Mouse (Mus musculus) MEL (cell line): ENCODE measurements around the gene Nup88. TPM values are rescaled to one million over a fixed set of nuclear protein-coding genes. Genes with fewer than 3 reads are reported as not detected.
A peak's percentile ranks its signal among the peaks of the same experiment; 100 is the strongest.

Source experiments
- DNase-seq: peaks from one replicate; pipeline ENCODE4 v3.0.0; 2011; ENCODE audit warnings: low read depth, low spot score
- H3K27ac ChIP-seq: 2 replicates; pipeline ENCODE4 v1.5.1; 2012; ENCODE audit warnings: low read depth, mild to moderate bottlenecking, control low read depth, low read length, moderate library complexity; ENCODE audit not compliant: control insufficient read depth
- H3K27me3 ChIP-seq, 2 experiments: fragments of 150-350 bp in 1 of 2; sonication (generic) in 1 of 2; 2 replicates each; pipeline ENCODE4 v1.6.1; 2012; ENCODE audit warnings: low read length in 2 of 2, mild to moderate bottlenecking in 2 of 2, improper control_type of control experiment in 1 of 2, moderate library complexity in 1 of 2; ENCODE audit not compliant: insufficient read depth in 2 of 2, control insufficient read depth in 1 of 2
- H3K36me3 ChIP-seq, 2 experiments: 2 replicates each; pipeline ENCODE4 v1.6.1; 2012 to 2014; ENCODE audit warnings: low read length in 2 of 2, improper control_type of control experiment in 1 of 2, inconsistent platforms in 1 of 2, mild to moderate bottlenecking in 1 of 2; ENCODE audit not compliant: insufficient read depth in 2 of 2, control insufficient read depth in 1 of 2
- H3K4me1 ChIP-seq, 2 experiments: fragments of 150-350 bp in 1 of 2; sonication (generic) in 1 of 2; 2 replicates each; pipeline ENCODE4 v1.6.1; 2012; ENCODE audit warnings: low read length in 2 of 2, improper control_type of control experiment in 1 of 2, mild to moderate bottlenecking in 1 of 2; ENCODE audit not compliant: insufficient read depth in 2 of 2, control insufficient read depth in 1 of 2
- H3K4me3 ChIP-seq, 2 experiments: fragments of 150-350 bp in 1 of 2; sonication (generic) in 1 of 2; 2 replicates each; pipeline ENCODE4 v1.5.1; 2012; ENCODE audit warnings: low read depth in 2 of 2, low read length in 2 of 2, mild to moderate bottlenecking in 2 of 2, moderate library complexity in 2 of 2, control low read depth in 1 of 2, improper control_type of control experiment in 1 of 2; ENCODE audit not compliant: control insufficient read depth in 1 of 2, insufficient read depth in 1 of 2
- H3K79me2 ChIP-seq: 2 replicates; pipeline ENCODE4 v1.6.1; 2012; ENCODE audit warnings: mild to moderate bottlenecking, low read length, moderate library complexity; ENCODE audit not compliant: control insufficient read depth, poor library complexity, insufficient read depth
- H3K9ac ChIP-seq: 2 replicates; pipeline ENCODE4 v1.6.1; 2012; ENCODE audit warnings: low read depth, mild to moderate bottlenecking, control low read depth, low read length, moderate library complexity; ENCODE audit not compliant: control insufficient read depth, poor library complexity, severe bottlenecking
- H3K9me3 ChIP-seq: fragments of 150-350 bp; sonication (generic); replicated peaks from 2 replicates; pipeline ENCODE4 v1.6.1; 2012; ENCODE audit warnings: mild to moderate bottlenecking, low read length, improper control_type of control experiment, moderate library complexity; ENCODE audit not compliant: insufficient read depth
- BHLHE40 ChIP-seq: IDR thresholded peaks from 2 replicates; pipeline ENCODE4 v1.6.1; 2012; ENCODE audit warnings: low read depth, mild to moderate bottlenecking, inconsistent platforms, low read length, improper control_type of control experiment, borderline replicate concordance
- CHD2 ChIP-seq: IDR thresholded peaks from 2 replicates; pipeline ENCODE4 v1.6.1; 2011; ENCODE audit warnings: low read length, improper control_type of control experiment
- CTCF ChIP-seq, 3 experiments: IDR thresholded peaks in 2 of 3; conservative IDR thresholded peaks in 1 of 3; 2 replicates each; pipeline ENCODE4 v1.5.1; 2011 to 2012; ENCODE audit warnings: low read length in 3 of 3, low read depth in 2 of 3, mild to moderate bottlenecking in 2 of 3, improper control_type of control experiment in 1 of 3, inconsistent platforms in 1 of 3, mixed read lengths in 1 of 3, moderate library complexity in 1 of 3; ENCODE audit not compliant: control insufficient read depth in 1 of 3, insufficient read depth in 1 of 3, poor library complexity in 1 of 3, severe bottlenecking in 1 of 3
- E2F4 ChIP-seq: IDR thresholded peaks from 2 replicates; pipeline ENCODE4 v1.6.1; 2011; ENCODE audit warnings: low read depth, low read length, improper control_type of control experiment, borderline replicate concordance
- ELF1 ChIP-seq: IDR thresholded peaks from 2 replicates; pipeline ENCODE4 v1.6.1; 2014; ENCODE audit warnings: low read depth, mild to moderate bottlenecking, inconsistent platforms, low read length, improper control_type of control experiment, moderate library complexity
- EP300 ChIP-seq, 2 experiments: IDR thresholded peaks; 2 replicates each; pipeline ENCODE4 v1.6.1; 2011; ENCODE audit warnings: improper control_type of control experiment in 2 of 2, low read length in 2 of 2, low read depth in 1 of 2, mild to moderate bottlenecking in 1 of 2
- ETS1 ChIP-seq: IDR thresholded peaks from 2 replicates; pipeline ENCODE4 v1.6.1; 2012; ENCODE audit warnings: low read depth, mild to moderate bottlenecking, inconsistent platforms, low read length, improper control_type of control experiment, moderate library complexity
- GABPA ChIP-seq: IDR thresholded peaks from 2 replicates; pipeline ENCODE4 v1.6.1; 2012; ENCODE audit warnings: low read depth, mild to moderate bottlenecking, inconsistent platforms, low read length, improper control_type of control experiment, moderate library complexity
- GATA1 ChIP-seq: IDR thresholded peaks from 2 replicates; pipeline ENCODE4 v1.6.1; 2011; ENCODE audit warnings: low read depth, low read length, improper control_type of control experiment
- HCFC1 ChIP-seq: IDR thresholded peaks from 2 replicates; pipeline ENCODE4 v1.6.1; 2012; ENCODE audit warnings: low read depth, mild to moderate bottlenecking, inconsistent platforms, low read length, improper control_type of control experiment, moderate library complexity
- JUND ChIP-seq: IDR thresholded peaks from 2 replicates; pipeline ENCODE4 v1.6.1; 2011; ENCODE audit warnings: low read depth, mild to moderate bottlenecking, improper control_type of control experiment, low read length
- KAT2A ChIP-seq: conservative IDR thresholded peaks from 2 replicates; pipeline ENCODE4 v1.6.1; 2012; ENCODE audit warnings: low read depth, low read length, improper control_type of control experiment, inconsistent platforms
- MAFK ChIP-seq: IDR thresholded peaks from 2 replicates; pipeline ENCODE4 v1.6.1; 2011; ENCODE audit warnings: low read depth, mild to moderate bottlenecking, low read length, improper control_type of control experiment, borderline replicate concordance
- MAX ChIP-seq: IDR thresholded peaks from 2 replicates; pipeline ENCODE4 v1.6.1; 2011; ENCODE audit warnings: low read length, improper control_type of control experiment
- MAZ ChIP-seq: IDR thresholded peaks from 2 replicates; pipeline ENCODE4 v1.6.1; 2012; ENCODE audit warnings: low read depth, mild to moderate bottlenecking, inconsistent platforms, low read length, improper control_type of control experiment
- MEF2A ChIP-seq: IDR thresholded peaks from 2 replicates; pipeline ENCODE4 v1.6.1; 2014; ENCODE audit warnings: low read depth, mild to moderate bottlenecking, inconsistent platforms, low read length, improper control_type of control experiment; ENCODE audit not compliant: poor library complexity, insufficient replicate concordance, severe bottlenecking; ENCODE audit errors: extremely low read depth
- MYB ChIP-seq: IDR thresholded peaks from 2 replicates; pipeline ENCODE4 v1.6.1; 2011; ENCODE audit warnings: mild to moderate bottlenecking, low read depth, low read length, improper control_type of control experiment
- MYC ChIP-seq: IDR thresholded peaks from 2 replicates; pipeline ENCODE4 v1.6.1; 2011; ENCODE audit warnings: low read depth, mild to moderate bottlenecking, low read length, improper control_type of control experiment, moderate library complexity
- NELFE ChIP-seq: IDR thresholded peaks from 2 replicates; pipeline ENCODE4 v1.6.1; 2011; ENCODE audit warnings: low read depth, low read length, improper control_type of control experiment
- POLR2A ChIP-seq, 2 experiments: IDR thresholded peaks; 2 replicates each; pipeline ENCODE4 v1.6.1; 2011 to 2012; ENCODE audit warnings: low read length in 2 of 2, mild to moderate bottlenecking in 2 of 2, control low read depth in 1 of 2, improper control_type of control experiment in 1 of 2, low read depth in 1 of 2, moderate library complexity in 1 of 2; ENCODE audit not compliant: control insufficient read depth in 1 of 2, insufficient read depth in 1 of 2, poor library complexity in 1 of 2
- POLR2AphosphoS2 ChIP-seq: IDR thresholded peaks from 2 replicates; pipeline ENCODE4 v1.6.1; 2011; ENCODE audit warnings: low read length, improper control_type of control experiment
- POLR2AphosphoS5 ChIP-seq: IDR thresholded peaks from 2 replicates; pipeline ENCODE4 v1.6.1; 2012; ENCODE audit warnings: low read depth, borderline replicate concordance, mild to moderate bottlenecking, inconsistent platforms, low read length, moderate library complexity, mixed read lengths
- RAD21 ChIP-seq: IDR thresholded peaks from 2 replicates; pipeline ENCODE4 v1.6.1; 2011; ENCODE audit warnings: mild to moderate bottlenecking, low read depth, low read length, improper control_type of control experiment
- RCOR1 ChIP-seq: IDR thresholded peaks from 2 replicates; pipeline ENCODE4 v1.6.1; 2012; ENCODE audit warnings: low read depth, mild to moderate bottlenecking, inconsistent platforms, low read length, improper control_type of control experiment
- SMC3 ChIP-seq: IDR thresholded peaks from 2 replicates; pipeline ENCODE4 v1.6.1; 2011; ENCODE audit warnings: low read depth, low read length, improper control_type of control experiment
- TAL1 ChIP-seq: IDR thresholded peaks from 2 replicates; pipeline ENCODE4 v1.6.1; 2012; ENCODE audit warnings: mild to moderate bottlenecking, inconsistent platforms, low read length, moderate library complexity, mixed read lengths
- TBP ChIP-seq: IDR thresholded peaks from 2 replicates; pipeline ENCODE4 v1.8.0; 2011; ENCODE audit warnings: low read depth, low read length, improper control_type of control experiment
- TCF12 ChIP-seq: IDR thresholded peaks from 2 replicates; pipeline ENCODE4 v1.6.1; 2014; ENCODE audit warnings: low read depth, mild to moderate bottlenecking, inconsistent platforms, low read length, improper control_type of control experiment, moderate library complexity
- UBTF ChIP-seq: IDR thresholded peaks from 2 replicates; pipeline ENCODE4 v1.6.1; 2012; ENCODE audit warnings: low read depth, mild to moderate bottlenecking, inconsistent platforms, low read length, improper control_type of control experiment, moderate library complexity, borderline replicate concordance; ENCODE audit not compliant: insufficient read depth
- USF1 ChIP-seq: IDR thresholded peaks from 2 replicates; pipeline ENCODE4 v1.6.1; 2014; ENCODE audit warnings: low read depth, mild to moderate bottlenecking, inconsistent platforms, low read length, improper control_type of control experiment, moderate library complexity
- USF2 ChIP-seq, 2 experiments: IDR thresholded peaks; 2 replicates each; pipeline ENCODE4 v1.6.1; 2011 to 2012; ENCODE audit warnings: improper control_type of control experiment in 2 of 2, low read length in 2 of 2, borderline replicate concordance in 1 of 2, inconsistent platforms in 1 of 2, low read depth in 1 of 2, mild to moderate bottlenecking in 1 of 2; ENCODE audit not compliant: insufficient read depth in 1 of 2
- ZC3H11A ChIP-seq: IDR thresholded peaks from 2 replicates; pipeline ENCODE4 v1.6.1; 2012; ENCODE audit warnings: low read depth, mild to moderate bottlenecking, inconsistent platforms, low read length, improper control_type of control experiment
- ZKSCAN1 ChIP-seq: IDR thresholded peaks from 2 replicates; pipeline ENCODE4 v1.6.1; 2012; ENCODE audit warnings: low read depth, mild to moderate bottlenecking, inconsistent platforms, low read length, improper control_type of control experiment, moderate library complexity
- ZMIZ1 ChIP-seq: IDR thresholded peaks from 2 replicates; pipeline ENCODE4 v1.6.1; 2012; ENCODE audit warnings: low read depth, mild to moderate bottlenecking, inconsistent platforms, low read length, improper control_type of control experiment, moderate library complexity
- ZNF384 ChIP-seq: IDR thresholded peaks from 2 replicates; pipeline ENCODE4 v1.6.1; 2012; ENCODE audit warnings: low read depth, mild to moderate bottlenecking, inconsistent platforms, low read length, improper control_type of control experiment
- polyA plus RNA-seq, 2 experiments: library from polyadenylated mRNA; stranded (reverse) in 1 of 2; unstranded in 1 of 2; fragments of >175 nt in 1 of 2; fragments of >200 nt in 1 of 2; gene quantifications; 2 replicates each; pipeline versions ENCODE4 v1.2.1 to v1.2.4; 2012; ENCODE audit warnings: low replicate concordance in 2 of 2, low read depth in 1 of 2; ENCODE audit not compliant: insufficient read length in 2 of 2, insufficient read depth in 1 of 2, missing spikeins in 1 of 2
- total RNA-seq: library from RNA; depleted of rRNA; stranded (reverse); fragments of 300-350 nt; gene quantifications from 2 replicates; pipeline ENCODE4 v1.2.3, GENCODE M21; 2012; rRNA removed

The Nup88 gene
- 49.8 and 56.3 TPM in 2 replicates for total RNA-seq
- polyA plus RNA-seq: 10 to 100 TPM in 1 of 2 experiments, not detected in 1; 72.5 TPM

DNA sequence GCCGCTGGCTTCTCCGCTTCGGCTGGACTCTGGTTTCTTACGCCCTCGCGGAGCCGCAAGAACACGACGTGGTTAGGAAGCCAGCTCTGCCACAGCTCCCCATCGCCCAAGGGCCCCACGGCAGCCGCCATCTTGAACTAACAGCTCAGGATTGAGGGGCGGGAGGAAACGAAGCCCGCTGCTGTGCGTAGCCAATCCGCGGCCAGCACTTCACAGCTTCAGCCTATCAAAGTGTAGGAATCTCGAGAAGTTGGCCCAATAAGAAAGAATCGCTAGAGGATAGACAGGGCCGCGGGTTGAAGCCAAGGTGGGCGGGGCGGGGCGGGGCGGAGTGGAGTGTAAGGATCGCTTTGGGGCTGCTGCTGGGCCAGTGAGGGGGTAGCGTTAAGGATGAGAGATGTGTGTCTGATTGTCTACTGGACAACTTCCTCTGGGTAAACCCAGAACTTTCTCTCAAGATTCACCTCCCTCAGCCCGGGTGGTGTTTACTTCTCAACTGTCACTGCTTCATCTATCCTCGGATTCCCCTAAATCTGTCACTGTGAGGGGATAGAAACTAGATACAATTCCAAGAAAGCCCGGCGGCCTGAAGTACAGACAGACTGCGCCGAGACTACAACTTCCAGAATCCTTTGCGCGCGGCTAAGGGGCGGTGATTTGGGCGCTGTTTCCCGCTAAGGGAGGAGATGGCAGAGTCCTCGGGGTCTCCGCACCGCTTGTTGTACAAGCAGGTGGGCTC is at the start of gene Nup88, which contains the start of gene Rpain:
Gene Nup88 (minus strand): TSS at position 153 of the 739 bp plus-strand sequence.
Gene Rpain (plus strand): TSS at position 393 of the 739 bp plus-strand sequence.
- Histone ChIP-seq H3K27me3 (no peaks in the 10 kb centered on the region), H3K4me1 (peaks cover 4 to 10% of the 10 kb centered on the region in 2 experiments; a peak in 3 of 4 replicates), H3K36me3 (peaks cover 13 to 14% of the 10 kb centered on the region in 2 experiments), H3K9ac (peak within 1 kb of the TSS; percentile 87), H3K27ac (peak within 1 kb of the TSS; percentile 92), H3K4me3 (peak within 1 kb of the TSS; percentile 81 to 91), H3K9me3 (no peaks in the 10 kb centered on the region), H3K79me2 (peaks cover 21% of the 10 kb centered on the region)
- peak; percentile 100 for DNase-seq
- no peak for TF ChIP-seq USF1
- TF ChIP-seq GATA1: peak; percentile 76
- no peak; the same call in 1 of the 2 replicates for TF ChIP-seq BHLHE40
- no peak for TF ChIP-seq JUND
- peak; percentile 52; the same call in 1 of the 2 replicates for TF ChIP-seq ELF1
- no peak; the same call in 1 of the 2 replicates for TF ChIP-seq POLR2AphosphoS5
- TF ChIP-seq SMC3: no peak
- peak; percentile 96 for TF ChIP-seq ZMIZ1
- 0 out of 2 replicates have a peak, but pooled peaks have one; percentile 2 for TF ChIP-seq MYB
- TF ChIP-seq NELFE: peak; percentile 96
- TF ChIP-seq RAD21: no peak
- TF ChIP-seq TAL1: no peak
- TF ChIP-seq POLR2A (IDR thresholded peaks at IDR 0.05; ENCODE audit: control insufficient read depth in 1 of 2, insufficient read depth in 1 of 2, low read depth in 1 of 2, low read length in 2 of 2, poor library complexity in 1 of 2): peak; percentile 91 to 93
- TF ChIP-seq GABPA: no peak
- no peak for TF ChIP-seq ZNF384
- TF ChIP-seq CTCF (IDR thresholded peaks at IDR 0.05 in 2 of 3, conservative IDR thresholded peaks at IDR 0.05 in 1 of 3; ENCODE audit: control insufficient read depth in 1 of 3, insufficient read depth in 1 of 3, low read depth in 2 of 3, low read length in 3 of 3, poor library complexity in 1 of 3, severe bottlenecking in 1 of 3): no peak
- TF ChIP-seq MYC: no peak
- TF ChIP-seq RCOR1: no peak
- peak; percentile 72; the same call in 1 of the 2 replicates for TF ChIP-seq KAT2A
- peak; percentile 91 for TF ChIP-seq TBP
- peak; percentile 37; the same call in 1 of the 2 replicates for TF ChIP-seq MAX
- peak; percentile 74 for TF ChIP-seq CHD2
- no peak for TF ChIP-seq ZC3H11A
- TF ChIP-seq E2F4: peak; percentile 11; the same call in 1 of the 2 replicates
- peak; percentile 78 for TF ChIP-seq TCF12
- no peak for TF ChIP-seq USF2 (IDR thresholded peaks at IDR 0.05; ENCODE audit: borderline replicate concordance in 1 of 2, insufficient read depth in 1 of 2, low read depth in 1 of 2, low read length in 2 of 2)
- TF ChIP-seq MAFK: no peak
- TF ChIP-seq ZKSCAN1: no peak
- TF ChIP-seq ETS1: peak; percentile 3; the same call in 1 of the 2 replicates
- TF ChIP-seq MEF2A: no peak
- peak; percentile 89 for TF ChIP-seq POLR2AphosphoS2
- TF ChIP-seq MAZ: peak; percentile 49; the same call in 1 of the 2 replicates
- TF ChIP-seq EP300 (IDR thresholded peaks at IDR 0.05; ENCODE audit: low read depth in 1 of 2, low read length in 2 of 2): peak in 1 of 2 experiments; percentile 20; a peak in 1 of 4 replicates
- no peak for TF ChIP-seq UBTF
- TF ChIP-seq HCFC1: peak; percentile 91
